Mouse (Mus musculus) lung, embryonic 15.5 days (tissue): Measurements from ENCODE around the gene Rnf181. TPM values are rescaled to one million over a fixed set of nuclear protein-coding genes. Genes with fewer than 3 reads are reported as not detected.

ENCODE experiments used
- ATAC-seq: fragments of 200-750 bp; cut with Nextera tagmentation; 2 replicates; pipeline ENCODE4 v1.8.0; 2017; ENCODE audit warnings: moderate number of reproducible peaks, borderline replicate concordance; ENCODE audit not compliant: low FRiP score, low TSS enrichment; ENCODE audit errors: extremely low read depth
- H3K27ac ChIP-seq: fragments of 300-500 bp; sonication (generic); 2 replicates; pipeline ENCODE4 v1.5.1; 2015; ENCODE audit warnings: moderate library complexity, mild to moderate bottlenecking, inconsistent platforms
- H3K27me3 ChIP-seq: fragments of 300-500 bp; sonication (generic); 2 replicates; pipeline ENCODE4 v1.6.1; 2015; ENCODE audit warnings: inconsistent platforms
- H3K36me3 ChIP-seq: fragments of 300-500 bp; sonication (generic); 2 replicates; pipeline ENCODE4 v1.6.1; 2015; ENCODE audit warnings: inconsistent platforms
- H3K4me1 ChIP-seq: fragments of 300-500 bp; sonication (generic); 2 replicates; pipeline ENCODE4 v1.6.1; 2015; ENCODE audit warnings: inconsistent platforms
- H3K4me2 ChIP-seq: fragments of 300-500 bp; sonication (generic); 2 replicates; pipeline ENCODE4 v1.6.1; 2015; ENCODE audit warnings: inconsistent platforms, mild to moderate bottlenecking, moderate library complexity
- H3K4me3 ChIP-seq: fragments of 300-500 bp; sonication (generic); 2 replicates; pipeline ENCODE4 v1.5.1; 2015; ENCODE audit warnings: mild to moderate bottlenecking, inconsistent platforms
- H3K9ac ChIP-seq: fragments of 300-500 bp; sonication (generic); 2 replicates; pipeline ENCODE4 v1.6.1; 2015; ENCODE audit warnings: inconsistent platforms
- H3K9me3 ChIP-seq: fragments of 300-500 bp; sonication (generic); 2 replicates; pipeline ENCODE4 v1.6.1; 2016; ENCODE audit warnings: inconsistent platforms
- WGBS: fragments of 180-500 bp; shearing (Covaris S2); methylation state at CpG from one replicate; pipeline ENCODE4 v1.1.7; 2015; 5-methylcytosine and 5-hydroxymethylcytosine counted together
- polyA plus RNA-seq: library from polyadenylated mRNA; unstranded; fragments of >200 nt; fragmentation: Nextera tagmentation; extraction: Ambion mirVana; gene quantifications from 2 replicates; pipeline ENCODE4 v1.2.1, GENCODE M21; 2015

Gene Rnf181
- polyA plus RNA-seq, 1 experiment from 2014 or later: 137 TPM

- ATAC-seq: no peak
- Histone ChIP-seq H3K27ac (no peak overlapping the region), H3K36me3 (peaks cover 22% of the 10 kb centered on the region), H3K27me3 (no peaks in the 10 kb centered on the region), H3K4me2 (no peak overlapping the region), H3K4me3 (no peak overlapping the region), H3K9me3 (no peaks in the 10 kb centered on the region), H3K9ac (no peak overlapping the region), H3K4me1 (peaks cover 60% of the 10 kb centered on the region)
- WGBS: 58% methylated on average over 5 of the region's 5 CpGs
Observed at GRCm38 (mm10) chr6:72357164-72358079, 9.3 kb downstream of the Rnf181 start.

DNA sequence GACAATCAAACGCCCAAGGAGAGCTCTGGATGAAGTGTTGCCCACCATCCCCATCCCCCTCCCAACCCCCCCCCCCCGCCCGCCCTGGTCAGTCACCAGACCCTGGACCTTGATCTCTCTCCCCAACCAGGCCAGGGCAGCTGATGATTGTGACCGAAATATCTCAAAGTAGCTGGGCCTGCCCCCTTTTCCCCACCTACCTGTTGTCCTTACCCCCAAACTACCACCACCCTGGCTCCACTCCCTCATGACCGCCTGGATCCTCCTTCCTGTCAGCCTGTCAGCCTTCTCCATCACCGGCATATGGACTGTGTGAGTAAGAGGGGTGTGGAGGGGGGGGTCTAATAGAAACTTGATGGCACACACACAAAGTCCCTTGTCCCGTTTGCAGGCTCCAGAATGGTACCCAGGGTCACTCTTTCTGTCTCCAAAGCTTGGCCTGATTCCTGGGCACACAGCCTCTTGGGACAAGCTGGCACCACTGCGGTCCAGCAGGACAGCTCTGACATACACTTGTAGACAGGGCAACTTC is 10.7 kb downstream of the Rnf181 start:
- Histone ChIP-seq H3K9ac (peak overlapping the region; percentile 60), H3K27me3 (no peaks in the 10 kb centered on the region), H3K27ac (0 out of 2 replicates have a peak overlapping the region, but pooled peaks have one; percentile 41), H3K4me1 (peaks cover 65% of the 10 kb centered on the region), H3K36me3 (peaks cover 22% of the 10 kb centered on the region), H3K4me3 (peak overlapping the region; percentile 62), H3K9me3 (no peaks in the 10 kb centered on the region), H3K4me2 (peak overlapping the region; percentile 97)
- no peak for ATAC-seq
- 37% methylated on average over 7 of the region's 8 CpGs for WGBS

DNA sequence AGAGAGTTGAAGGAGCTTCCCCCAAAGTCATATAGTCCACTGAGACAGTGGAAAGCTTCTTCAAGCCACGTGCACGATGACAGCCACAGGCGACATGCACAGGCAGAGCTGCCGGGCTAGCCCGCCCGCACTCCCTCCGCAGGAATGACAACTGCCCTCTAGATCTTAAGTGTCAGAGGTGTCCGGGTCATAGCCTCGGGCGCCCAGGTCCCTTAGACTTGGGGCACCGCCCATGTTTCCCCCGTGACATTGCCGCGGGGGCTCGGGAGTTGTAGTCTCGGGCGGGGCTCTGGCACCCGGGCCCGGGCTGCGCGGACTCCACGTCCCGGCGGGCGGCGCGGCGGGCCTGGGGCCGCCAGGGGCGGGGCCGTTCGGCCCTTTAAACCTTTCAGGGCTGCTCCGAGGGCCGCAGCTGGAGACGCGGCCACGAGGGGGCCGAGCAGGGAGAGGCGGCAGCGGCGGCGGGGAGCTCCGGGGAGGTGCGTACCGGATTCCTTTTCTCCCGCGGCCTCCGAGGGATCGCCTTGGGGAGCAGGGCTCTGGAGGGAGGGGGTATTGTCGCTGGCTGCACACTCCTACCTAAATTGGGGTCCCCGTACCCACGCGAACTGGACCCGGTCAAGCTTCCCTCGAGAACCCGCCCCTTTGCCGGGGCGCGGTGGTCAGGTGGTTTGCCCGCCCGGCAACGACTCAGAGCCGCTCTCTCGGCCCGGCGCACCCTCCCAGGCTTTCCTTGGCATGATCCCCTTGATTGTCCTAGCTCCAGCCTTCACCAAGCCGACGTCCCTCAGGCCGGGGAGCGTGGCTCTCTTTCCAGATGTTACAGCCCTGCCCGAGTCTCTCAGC is 11.5 kb downstream of the Rnf181 start, which contains the start of gene Tmem150a:
Tmem150a (plus strand) TSS at position 382 of the 846 bp plus-strand sequence.
- H3K4me3 ChIP-seq: peak within 1 kb of the TSS; percentile 62
- peaks cover 61% of the 10 kb centered on the region for H3K4me1 ChIP-seq
- peak within 1 kb of the TSS; percentile 97 for H3K4me2 ChIP-seq
- no peaks in the 10 kb centered on the region for H3K9me3 ChIP-seq
- no peaks in the 10 kb centered on the region for H3K27me3 ChIP-seq
- under 1% methylated on average over 69 of the region's 71 CpGs for WGBS
- H3K9ac ChIP-seq: peak within 1 kb of the TSS; percentile 60
- ATAC-seq: peak; percentile 89
- peaks cover 25% of the 10 kb centered on the region for H3K36me3 ChIP-seq
- H3K27ac ChIP-seq: peak within 1 kb of the TSS; percentile 83

DNA sequence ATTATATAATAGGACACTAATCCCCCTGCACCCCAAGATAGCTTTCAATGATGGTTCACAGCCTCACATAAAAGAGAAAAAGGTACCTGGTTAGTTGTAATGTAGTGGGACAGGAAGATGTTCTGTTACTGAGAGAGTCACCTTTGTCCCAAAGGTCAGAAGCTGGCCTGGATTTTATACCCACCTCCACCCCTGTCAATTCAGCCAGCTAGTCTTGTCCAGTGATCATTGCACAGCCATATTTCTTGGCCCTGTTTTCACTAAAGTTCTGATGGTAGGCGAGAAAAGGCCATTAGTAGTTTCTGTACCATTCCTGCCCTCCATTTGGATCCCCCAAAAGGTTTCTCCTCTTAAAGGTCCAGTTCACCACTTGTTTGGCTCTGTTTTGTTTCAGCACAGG is 12.7 kb downstream of the Rnf181 start:
- Histone ChIP-seq H3K4me2 (peak overlapping the region; percentile 16; the same call in 1 of the 2 replicates), H3K36me3 (peaks cover 28% of the 10 kb centered on the region), H3K4me3 (no peak overlapping the region), H3K9me3 (no peaks in the 10 kb centered on the region), H3K9ac (no peak overlapping the region), H3K27ac (peak overlapping the region; percentile 83), H3K27me3 (no peaks in the 10 kb centered on the region), H3K4me1 (peaks cover 62% of the 10 kb centered on the region)
- ATAC-seq: no peak
- WGBS: 73% methylated on average over 1 of the region's 1 CpGs

GRCm38 (mm10) chr6:72352636-72353405 is 13.9 kb downstream of the Rnf181 start:
- Histone ChIP-seq H3K4me2 (peak overlapping the region; percentile 18; the same call in 1 of the 2 replicates), H3K4me1 (peaks cover 74% of the 10 kb centered on the region), H3K4me3 (no peak overlapping the region), H3K9ac (no peak overlapping the region), H3K27me3 (no peaks in the 10 kb centered on the region), H3K9me3 (no peaks in the 10 kb centered on the region), H3K27ac (peak overlapping the region; percentile 83), H3K36me3 (peaks cover 23% of the 10 kb centered on the region)
- WGBS: 41% methylated on average over 5 of the region's 5 CpGs
- ATAC-seq: no peak

DNA sequence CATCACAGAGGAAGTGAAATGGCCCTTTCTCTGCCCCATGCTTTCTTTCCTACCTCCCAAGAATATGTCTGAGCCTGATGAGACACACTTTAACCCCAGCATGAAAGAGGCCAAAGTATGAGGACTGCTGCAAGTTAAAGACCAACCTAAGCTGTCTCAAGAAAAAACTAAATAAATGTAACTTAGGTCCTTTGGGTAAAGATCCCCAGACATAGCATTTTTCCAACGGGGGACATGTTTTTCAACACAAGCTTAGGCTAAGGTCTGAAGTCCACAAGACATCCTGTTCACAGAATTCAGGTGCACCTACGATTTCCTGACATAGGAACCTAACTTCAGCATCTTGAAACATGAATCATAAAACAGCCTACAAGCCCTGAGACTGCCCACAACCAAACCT is 16.5 kb downstream of the Rnf181 start:
- WGBS: 79% methylated on average over 2 of the region's 2 CpGs
- H3K4me1 ChIP-seq: peaks cover 74% of the 10 kb centered on the region
- H3K4me3 ChIP-seq: no peak overlapping the region
- no peak overlapping the region for H3K27ac ChIP-seq
- H3K9ac ChIP-seq: no peak overlapping the region
- H3K27me3 ChIP-seq: no peaks in the 10 kb centered on the region
- H3K36me3 ChIP-seq: peaks cover 23% of the 10 kb centered on the region
- H3K9me3 ChIP-seq: no peaks in the 10 kb centered on the region
- H3K4me2 ChIP-seq: no peak overlapping the region
- no peak for ATAC-seq

DNA sequence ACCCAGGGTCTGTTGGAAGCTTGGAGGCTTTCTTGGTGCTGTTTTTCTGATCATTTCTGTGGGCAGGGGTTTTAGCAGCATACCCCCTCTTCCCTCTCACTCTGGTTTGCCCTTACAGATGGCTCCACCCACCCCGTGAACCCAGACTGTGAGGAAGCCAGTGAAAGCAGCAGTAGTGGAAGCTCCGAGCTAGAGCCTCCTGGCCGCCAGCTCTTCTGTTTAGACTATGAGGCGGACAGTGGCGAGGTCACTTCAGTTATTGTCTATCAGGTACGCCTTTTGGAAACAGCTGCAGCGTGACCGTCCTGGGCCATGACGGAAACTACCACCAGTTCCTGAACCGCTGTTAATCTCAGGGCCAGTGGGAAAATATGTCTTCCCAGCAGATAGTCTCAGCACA is 18.3 kb downstream of the Rnf181 start:
- no peaks in the 10 kb centered on the region for H3K27me3 ChIP-seq
- WGBS: 55% methylated on average over 10 of the region's 10 CpGs
- peak overlapping the region; percentile 61 for H3K4me2 ChIP-seq
- ATAC-seq: no peak
- H3K36me3 ChIP-seq: peaks cover 23% of the 10 kb centered on the region
- no peak overlapping the region for H3K27ac ChIP-seq
- no peak overlapping the region for H3K9ac ChIP-seq
- H3K4me3 ChIP-seq: peak overlapping the region; percentile 73
- no peaks in the 10 kb centered on the region for H3K9me3 ChIP-seq
- peaks cover 71% of the 10 kb centered on the region for H3K4me1 ChIP-seq

- H3K27ac ChIP-seq: peak within 1 kb of the TSS; percentile 94
- WGBS: under 1% methylated on average over 72 of the region's 72 CpGs
- H3K36me3 ChIP-seq: peaks cover 24% of the 10 kb centered on the region
- peak; percentile 74 for ATAC-seq
- H3K4me2 ChIP-seq: peak within 1 kb of the TSS; percentile 61
- H3K9ac ChIP-seq: peak within 1 kb of the TSS; percentile 83
- no peaks in the 10 kb centered on the region for H3K27me3 ChIP-seq
- H3K4me1 ChIP-seq: peaks cover 63% of the 10 kb centered on the region
- no peaks in the 10 kb centered on the region for H3K9me3 ChIP-seq
- peak within 1 kb of the TSS; percentile 73 for H3K4me3 ChIP-seq
Observed at GRCm38 (mm10) chr6:72347166-72347941, 19.4 kb downstream of the Rnf181 start, which contains the start of gene 0610030E20Rik. 0610030E20Rik (plus strand) TSS chr6:72347317.

- Histone ChIP-seq H3K9ac (no peak overlapping the region), H3K4me1 (peaks cover 55% of the 10 kb centered on the region), H3K9me3 (no peaks in the 10 kb centered on the region), H3K4me3 (no peak overlapping the region; the same call in 1 of the 2 replicates), H3K27me3 (no peaks in the 10 kb centered on the region), H3K4me2 (no peak overlapping the region), H3K27ac (no peak overlapping the region), H3K36me3 (peaks cover 26% of the 10 kb centered on the region)
- ATAC-seq: no peak
- 79% methylated on average over 4 of the region's 4 CpGs for WGBS
Observed at GRCm38 (mm10) chr6:72346261-72346660, 20.5 kb downstream of the Rnf181 start.

DNA sequence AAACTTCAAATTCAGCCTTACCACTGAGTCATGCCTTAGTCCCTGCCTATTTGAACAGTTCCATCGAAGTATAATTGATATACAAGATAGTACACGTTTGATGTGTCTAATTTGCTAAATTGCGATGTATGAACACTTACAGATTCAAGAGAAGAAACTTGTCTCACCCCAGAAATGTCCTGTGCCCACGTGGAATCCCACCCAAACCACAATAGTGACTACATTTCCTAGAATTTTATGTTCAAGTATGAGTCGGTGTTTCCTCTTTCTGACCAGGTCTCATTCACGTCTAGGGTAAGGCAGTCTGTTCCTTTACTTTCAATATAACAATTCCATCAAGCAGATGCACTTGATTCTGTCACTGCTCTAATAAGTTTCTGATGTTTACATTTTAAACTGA is 21.1 kb downstream of the Rnf181 start:
- Histone ChIP-seq H3K27ac (no peak overlapping the region), H3K9ac (no peak overlapping the region), H3K4me1 (peaks cover 49% of the 10 kb centered on the region), H3K36me3 (peaks cover 22% of the 10 kb centered on the region), H3K4me3 (peak overlapping the region; percentile 97; the same call in 1 of the 2 replicates), H3K9me3 (no peaks in the 10 kb centered on the region), H3K27me3 (no peaks in the 10 kb centered on the region), H3K4me2 (peak overlapping the region; percentile 83)
- ATAC-seq: no peak
- 46% methylated on average over 6 of the region's 6 CpGs for WGBS
